Mouse (Mus musculus) kidney, adult 8-10 months (tissue): Measurements from ENCODE around the gene Klhl13.
A peak's percentile ranks its signal among the peaks of the same experiment; 100 is the strongest.

Source experiments
- DNase-seq, 2 experiments: peaks; one replicate each; pipeline ENCODE4 v3.0.0; 2022

The Klhl13 gene

DNA sequence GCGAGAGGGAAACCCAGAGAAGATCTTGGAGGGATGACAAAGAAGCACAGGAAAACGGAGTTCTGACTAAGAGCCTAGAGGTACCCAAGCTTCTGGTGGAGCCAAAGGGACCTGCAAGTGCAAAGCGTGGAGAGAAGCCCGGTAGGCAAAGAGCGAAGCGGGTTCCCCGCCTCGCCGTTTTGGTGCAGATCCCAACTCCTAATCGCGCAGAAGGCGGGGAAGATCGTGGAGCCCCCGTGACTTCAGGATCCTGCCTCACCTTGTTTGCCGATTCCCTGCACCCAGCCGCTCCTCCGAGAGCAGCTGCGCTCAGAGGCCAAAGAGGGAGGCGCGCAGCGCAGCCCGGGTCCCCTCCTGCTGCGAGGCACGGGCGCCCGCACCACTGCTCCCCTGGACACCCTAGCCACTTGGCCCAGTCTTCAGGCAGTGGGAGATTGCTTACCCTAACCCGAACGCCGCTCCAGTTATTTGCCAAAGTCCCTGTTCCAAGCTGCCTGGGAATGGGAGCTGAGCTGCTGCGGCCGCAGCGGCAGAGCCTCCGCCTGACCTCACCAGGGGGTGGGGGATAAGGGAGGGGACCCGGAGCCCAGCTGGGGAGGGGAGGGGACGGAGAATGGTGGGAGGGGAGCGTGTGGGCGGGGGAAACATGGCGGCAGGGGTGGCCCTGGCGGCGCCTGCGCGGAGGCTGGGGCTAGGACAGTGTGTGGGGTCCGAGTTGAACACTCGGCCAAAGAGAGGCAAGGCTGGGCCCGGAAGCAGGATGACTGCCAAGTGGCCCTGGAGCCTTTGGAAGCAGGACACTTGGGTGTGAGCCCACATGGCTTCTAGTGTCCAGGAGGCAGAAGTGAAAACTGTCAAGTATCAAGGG is at the start of gene Klhl13:
Gene Klhl13, minus strand, starts transcription at position 569 of the 868 bp plus-strand sequence.
- peak; percentile 24 to 30 for DNase-seq

DNA sequence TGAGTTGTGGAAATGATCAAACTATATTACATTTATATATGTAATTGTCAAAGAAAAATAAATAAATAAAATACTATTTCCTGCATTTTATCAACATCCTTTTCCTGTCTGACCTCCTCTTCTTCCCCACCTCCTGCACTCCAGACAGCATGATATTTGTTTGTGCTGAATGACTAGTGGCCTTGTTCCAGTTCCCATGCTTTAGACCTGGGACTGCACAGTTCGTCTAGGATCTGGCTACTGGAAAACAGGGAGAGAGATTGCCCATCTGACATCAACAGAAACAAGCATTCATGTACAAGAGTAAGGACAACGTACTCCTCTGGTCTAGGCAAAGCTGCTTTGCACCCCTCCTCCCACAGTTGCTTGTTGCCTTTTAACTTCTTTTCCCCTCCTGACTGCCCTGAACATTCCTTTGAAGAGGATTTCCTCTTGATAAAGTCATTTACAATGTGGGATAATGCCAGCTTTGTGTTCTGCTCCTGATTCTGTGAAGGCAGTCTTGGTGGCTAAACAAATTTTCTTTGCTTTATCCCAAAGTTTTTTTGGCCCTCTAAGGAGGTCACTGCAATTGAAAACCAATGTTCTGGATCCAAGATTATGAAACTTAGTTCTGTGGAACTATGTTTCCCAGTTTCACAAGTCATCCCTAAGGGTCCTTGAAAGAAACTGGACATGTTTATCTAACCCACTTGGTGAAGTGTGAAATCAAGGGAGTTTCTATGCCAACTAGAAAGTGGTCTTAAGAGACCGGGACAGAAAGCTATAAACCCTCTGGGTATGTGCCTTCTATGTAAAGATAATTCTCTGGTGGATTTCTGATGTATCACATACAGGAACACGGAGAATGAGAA is 44.6 kb upstream of the Klhl13 start:
- no peak for DNase-seq

DNA sequence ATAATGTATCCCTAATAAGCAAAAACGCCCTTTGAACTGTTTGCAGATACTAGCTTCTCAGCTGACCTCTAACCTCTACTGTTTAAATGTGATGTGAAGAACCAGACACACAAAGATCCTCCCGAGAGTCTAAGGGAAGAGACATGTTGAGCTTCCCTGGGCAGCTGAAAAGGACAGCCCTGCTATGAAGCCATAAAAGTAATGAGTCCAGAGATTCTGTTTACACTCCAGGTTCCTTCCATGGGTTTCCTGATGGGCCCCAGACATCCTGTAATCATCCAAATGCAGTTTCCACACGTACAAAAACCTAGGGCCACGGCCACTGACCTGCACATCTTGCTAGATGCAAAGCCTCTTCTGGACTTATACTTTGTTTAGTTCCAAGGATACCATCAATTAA is 23.8 kb upstream of the Klhl13 start:
- no peak for DNase-seq

DNA sequence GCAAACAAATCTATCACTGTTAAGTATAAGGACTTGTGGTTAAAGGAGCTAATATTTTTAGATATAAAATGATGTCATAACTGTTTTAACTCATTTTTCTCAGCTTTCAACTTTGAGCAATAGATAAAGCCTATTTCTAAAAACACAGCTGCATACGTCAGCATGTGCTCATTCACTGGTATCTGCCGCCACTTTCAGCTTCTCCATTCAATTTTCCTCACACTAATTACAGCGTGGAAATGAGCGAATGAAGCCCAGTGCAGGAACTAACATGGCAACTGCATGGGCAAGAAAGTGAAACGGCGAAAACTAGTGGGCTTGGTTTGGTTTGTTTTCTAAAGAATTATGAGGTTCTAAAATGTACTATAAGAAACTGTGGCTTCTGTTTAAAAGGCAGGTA is 1.4 kb downstream of the Klhl13 start:
- DNase-seq, result no peak

DNA sequence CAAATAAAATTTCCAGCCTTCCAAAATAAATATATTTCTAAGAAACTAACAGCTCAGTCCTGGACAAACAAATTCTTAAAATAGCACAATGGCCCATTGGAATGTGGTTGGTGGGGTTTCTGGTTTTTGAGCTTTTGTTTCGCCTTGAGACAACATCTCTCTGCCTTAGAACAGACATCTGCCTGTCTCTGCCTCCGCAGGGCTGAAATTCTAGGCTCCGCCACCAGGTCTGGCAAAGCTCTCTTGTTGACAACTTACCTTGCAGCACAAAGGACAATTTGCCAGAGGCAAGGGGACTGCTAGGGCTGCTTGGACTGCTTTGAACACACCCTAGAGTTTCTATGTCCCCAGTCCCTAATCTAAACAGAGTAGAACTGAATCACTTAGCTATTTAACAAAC is 4.4 kb downstream of the Klhl13 start:
- no peak for DNase-seq

DNA sequence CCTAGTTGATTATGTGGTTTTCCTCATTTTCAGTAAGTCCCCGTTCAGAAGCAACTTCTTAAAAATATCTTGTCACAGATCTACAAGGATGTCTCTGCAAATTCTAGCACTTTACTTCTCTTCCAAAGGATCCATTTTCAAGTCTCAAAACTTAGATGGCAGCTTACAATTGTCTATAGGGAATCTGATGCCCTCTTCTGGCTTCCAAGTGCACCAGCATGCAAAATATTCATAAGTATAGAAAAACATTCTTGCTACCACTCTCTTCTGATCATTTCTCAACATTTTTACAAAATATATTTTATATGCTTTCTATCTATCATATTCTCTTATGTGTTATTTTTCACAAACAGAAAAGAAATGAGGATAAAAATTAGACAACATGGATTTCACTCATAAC is 14.8 kb downstream of the Klhl13 start:
- DNase-seq, result no peak

DNA sequence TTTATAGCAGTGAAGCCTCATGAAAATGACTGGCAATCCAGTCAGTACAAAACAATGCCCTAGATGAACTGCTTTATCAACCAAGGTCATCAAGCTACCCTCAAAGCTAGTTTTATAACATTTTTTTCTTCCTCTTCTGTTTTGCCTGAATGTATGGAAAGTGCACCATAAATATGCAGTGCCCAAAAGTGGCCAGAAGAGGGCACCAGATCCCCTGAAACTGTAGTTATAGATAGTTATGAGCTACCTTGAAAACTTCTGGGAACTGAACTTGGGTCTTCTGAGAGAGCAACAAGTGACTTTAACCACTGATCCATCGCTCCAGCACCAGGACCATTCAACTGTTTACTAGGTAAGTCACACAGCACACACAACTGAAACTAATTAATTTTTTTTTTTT is 36.8 kb downstream of the Klhl13 start:
- DNase-seq, result peak; percentile 0 to 15

DNA sequence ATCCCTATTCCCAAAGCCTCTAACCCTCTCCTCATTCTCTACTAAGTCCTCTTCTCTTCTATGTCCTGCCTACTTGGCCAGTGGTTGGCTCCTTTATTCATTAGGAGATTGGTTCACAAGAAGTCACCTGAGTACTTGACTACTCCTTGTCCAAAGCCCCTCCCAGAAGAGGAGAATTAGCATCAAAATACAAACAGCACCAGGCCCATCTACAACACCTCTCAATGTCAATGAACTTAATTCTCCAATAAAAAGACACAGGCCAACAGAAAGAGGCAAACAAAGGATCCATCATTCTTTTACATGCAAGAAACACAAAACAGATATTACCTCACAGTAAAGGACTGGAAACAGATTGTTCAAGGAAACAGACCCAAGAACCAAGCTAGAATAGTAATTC is 46.0 kb downstream of the Klhl13 start:
- no peak for DNase-seq

DNA sequence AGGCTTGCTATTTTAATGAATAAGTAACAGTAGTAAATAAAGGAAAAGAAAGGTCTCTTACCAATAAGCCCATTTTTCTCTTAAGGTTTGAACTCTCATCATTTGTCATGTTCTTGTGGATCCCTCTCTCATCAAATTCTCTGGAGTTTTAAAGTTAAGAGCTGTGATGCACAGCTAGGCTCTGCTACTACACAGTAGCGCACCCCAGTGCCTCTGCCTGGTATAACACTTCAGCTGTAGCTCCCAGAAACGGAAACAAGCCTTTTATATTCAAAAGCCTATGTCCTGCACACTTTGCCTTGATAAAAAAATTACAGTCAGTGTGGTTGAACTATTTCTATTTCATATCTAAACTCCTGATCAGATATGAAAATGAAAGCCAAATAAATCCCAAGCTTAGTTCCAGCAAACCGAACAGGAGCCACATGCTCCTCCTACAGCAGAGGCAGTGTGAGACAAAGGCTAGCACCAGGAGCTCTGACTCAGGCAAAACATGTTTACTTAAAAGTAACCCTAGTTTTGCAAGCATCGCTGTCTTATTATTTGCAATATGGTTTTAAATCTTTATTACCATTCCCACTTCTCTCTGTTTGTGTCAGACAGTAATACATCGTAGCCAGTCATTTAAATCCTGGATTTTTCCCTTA is 68.8 kb downstream of the Klhl13 start:
- peak in 1 of 2 experiments; percentile 8 for DNase-seq

DNA sequence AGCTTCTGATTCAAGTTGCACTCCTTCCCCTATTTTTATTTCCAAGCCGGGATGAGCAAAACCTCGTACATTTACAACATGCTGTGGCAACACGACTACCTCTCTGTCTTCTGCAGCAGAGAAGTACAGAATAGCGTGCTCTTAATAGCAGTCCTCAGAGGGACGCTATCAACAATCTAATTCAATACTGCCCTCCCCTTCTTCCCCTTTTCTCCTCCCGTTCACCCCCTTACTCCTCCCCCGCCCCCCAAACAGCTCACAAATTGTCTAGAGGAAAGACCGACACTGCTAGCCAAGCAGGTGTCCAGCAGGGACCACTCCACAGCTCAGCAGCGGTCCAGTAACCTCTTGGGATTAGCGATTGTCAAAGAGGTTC is 79.5 kb downstream of the Klhl13 start:
- DNase-seq, result no peak

DNA sequence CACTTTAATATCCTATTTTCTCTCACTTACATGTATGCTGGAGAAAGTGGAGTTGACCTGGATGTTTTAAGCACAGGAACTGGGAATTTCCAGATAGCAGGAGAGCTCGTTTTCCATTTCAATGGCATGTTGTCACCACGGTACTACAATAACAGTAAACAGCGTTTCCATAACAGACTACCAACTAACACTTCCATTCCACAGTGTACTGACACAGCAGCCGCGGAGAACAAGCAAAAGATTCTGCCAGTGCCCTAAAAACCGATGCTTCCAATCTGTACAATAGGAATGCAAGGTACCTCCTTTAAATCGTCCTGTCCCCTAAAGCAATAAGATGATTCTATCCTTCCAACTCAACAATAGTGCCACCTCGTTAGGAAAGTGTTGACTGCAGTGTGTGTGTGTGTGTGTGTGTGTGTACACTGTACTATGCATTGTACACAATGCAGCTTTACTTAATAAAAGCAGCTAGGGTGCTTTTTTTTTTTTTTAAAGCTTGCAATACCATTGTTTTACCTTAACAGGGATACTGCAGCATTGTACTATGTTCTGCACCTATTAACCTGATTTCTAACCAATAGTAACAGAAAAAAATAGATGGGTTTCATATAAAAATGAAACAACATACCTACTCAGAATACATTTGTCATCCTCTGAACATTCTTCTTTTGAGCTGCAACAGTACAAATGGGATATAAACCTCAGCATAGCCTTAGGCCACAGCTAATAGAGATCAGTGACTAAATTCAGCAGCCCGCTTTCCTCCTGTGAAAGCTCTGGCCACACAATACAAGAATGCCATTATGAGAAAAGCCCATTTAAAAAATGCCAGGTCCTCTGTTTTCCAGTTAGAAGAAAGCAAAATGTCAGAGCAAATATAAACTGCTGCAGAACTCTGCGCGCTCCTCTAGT is 80.1 kb downstream of the Klhl13 start:
- no peak for DNase-seq

DNA sequence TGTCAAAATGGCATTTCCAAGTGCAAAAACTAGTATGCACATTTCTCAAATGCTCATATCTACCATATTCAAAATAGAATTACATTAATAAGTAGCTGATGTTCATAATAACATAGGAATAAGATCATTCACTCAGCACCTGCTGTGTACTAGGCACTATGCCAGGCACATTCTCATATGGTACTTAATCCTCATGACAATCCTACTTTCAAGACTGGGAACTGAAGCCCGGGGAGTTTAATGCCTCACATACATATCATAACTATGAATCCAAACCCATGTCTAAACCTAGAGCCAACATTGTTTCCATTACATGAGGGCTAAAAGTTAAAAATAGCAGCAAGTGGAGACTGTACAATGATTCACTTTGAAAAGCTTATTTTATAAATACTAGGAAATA is 97.3 kb downstream of the Klhl13 start:
- DNase-seq, result no peak

DNA sequence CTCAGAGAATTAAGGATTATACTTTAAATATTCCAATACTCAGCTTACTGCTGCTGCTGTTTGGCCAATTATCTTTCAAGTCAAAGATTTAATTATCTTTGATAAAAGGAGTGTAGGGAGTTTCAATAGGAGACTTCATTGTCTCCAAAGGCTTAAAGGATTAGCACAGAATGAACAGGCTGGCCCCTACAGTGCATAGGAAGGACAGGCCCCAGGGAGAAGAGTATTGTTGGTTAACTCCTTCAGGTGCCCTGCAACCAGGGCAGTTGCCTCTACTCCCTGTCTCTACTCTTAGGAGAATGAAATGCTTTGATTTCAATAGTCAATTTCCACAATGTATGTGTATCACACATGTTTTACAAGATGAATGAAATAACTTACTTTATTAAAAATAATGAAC is 116.1 kb downstream of the Klhl13 start:
- DNase-seq, result no peak
